In the genomic region with DNA sequence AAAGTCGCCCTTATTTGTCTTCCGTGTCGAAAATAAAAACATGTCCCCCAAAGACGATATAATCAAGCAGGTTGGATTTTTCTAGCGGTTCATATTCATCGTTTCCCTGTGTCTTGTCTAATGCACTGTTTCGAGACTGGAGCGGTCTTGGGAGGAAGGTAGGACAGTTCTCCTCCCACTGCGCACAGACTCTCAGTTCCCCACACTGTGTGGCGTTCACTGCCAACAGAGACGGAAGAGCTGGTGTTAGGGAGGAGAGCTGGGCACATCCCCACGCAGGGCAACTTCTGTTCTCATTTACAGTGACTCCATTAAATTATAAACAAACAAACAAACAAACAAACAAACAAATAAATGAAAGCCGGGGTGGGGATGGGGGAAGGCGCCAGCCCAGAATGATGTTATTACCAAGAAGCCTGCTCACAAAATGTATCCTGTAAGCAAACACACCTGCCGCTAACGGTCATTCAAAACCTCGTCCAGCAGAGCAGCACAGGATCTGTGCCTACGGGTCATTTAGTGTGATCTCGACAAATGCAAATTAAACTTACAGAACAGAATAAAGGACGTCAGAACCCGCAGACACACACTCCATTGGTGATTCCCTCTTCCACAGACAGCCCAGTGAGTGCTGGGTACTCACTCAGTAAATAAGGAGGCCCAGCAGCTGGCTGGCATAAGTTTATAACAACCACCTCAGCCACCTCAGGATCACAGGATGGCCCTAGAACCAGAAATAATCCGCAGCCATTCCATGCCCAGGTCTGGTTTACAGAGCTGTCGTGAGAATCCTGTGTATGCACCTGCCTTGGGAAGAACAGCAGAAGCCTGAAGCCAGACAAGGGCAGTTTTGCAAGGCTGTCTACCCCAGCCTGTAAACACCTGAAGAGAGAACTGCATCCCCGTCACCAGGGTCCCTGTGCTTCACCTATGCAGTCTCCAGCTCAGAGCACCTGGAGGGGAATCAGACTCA, we compare ENCODE assay signal across 8 mouse cellular contexts.
DNase-seq lines count a peak whose midpoint lies in the region; ATAC-seq and TF ChIP-seq lines count a peak whose summit lies in the region.

No protein-coding gene starts in this region.

- H3K27me3 ChIP-seq in limb, embryonic 10.5 days (ENCODE audit: low read depth, poor library complexity, severe bottlenecking), result no peaks in the 10 kb centered on the region; the same call in 1 of the 2 replicates
- H3K27me3 ChIP-seq in neural tube, embryonic 15.5 days (replicated peaks), result no peaks in the 10 kb centered on the region

- intact Hi-C loops in left cerebral cortex, adult 2 months (cut with DNase I), result loop anchor here (5.0 kb wide), 1 partner anchor 84 kb away; no protein-coding TSS in a partner anchor
- intact Hi-C loops in left cerebral cortex, postnatal 14 days (cut with DNase I), result no loop called here

- DNase-seq in left cerebral cortex, adult 2 months (ENCODE audit: extremely low spot score in 1 of 2, low spot score in 2 of 2), result no peak
- DNase-seq in left cerebral cortex, postnatal 14 days (ENCODE audit: low spot score in 2 of 2), result no peak
- no peak for DNase-seq in limb, embryonic 10.5 days (ENCODE audit: low spot score)
- DNase-seq in layer of hippocampus, adult 9-10 months (ENCODE audit: low spot score), result no peak
- DNase-seq in adrenal gland, postnatal 10 days, result no peak
- DNase-seq in lung, postnatal 36 days, result no peak

- WGBS in limb, embryonic 10.5 days, result 41% methylated on average over 24 of the region's 24 CpGs
- WGBS in neural tube, embryonic 15.5 days, result 12% methylated on average over 24 of the region's 24 CpGs

- no peak for TF ChIP-seq POLR2A in embryonic fibroblast, embryonic 13.5 days (IDR thresholded peaks at IDR 0.05; ENCODE audit: low read depth, low read length)

- H3K4me3 ChIP-seq in left cerebral cortex, adult 2 months, result peak overlapping the region; percentile 39
- H3K4me3 ChIP-seq in embryonic fibroblast, embryonic 13.5 days (ENCODE audit: insufficient read depth, low read length), result no peak overlapping the region
- peak overlapping the region; percentile 33 for H3K4me3 ChIP-seq in limb, embryonic 10.5 days
- H3K4me3 ChIP-seq in neural tube, embryonic 15.5 days (replicated peaks), result peak overlapping the region; percentile 37

- H3K27ac ChIP-seq in left cerebral cortex, adult 2 months, result peak overlapping the region; percentile 89
- H3K27ac ChIP-seq in embryonic fibroblast, embryonic 13.5 days (ENCODE audit: insufficient read depth, low read length), result peak overlapping the region; percentile 69
- H3K27ac ChIP-seq in limb, embryonic 10.5 days, result peak overlapping the region; percentile 37; the same call in 1 of the 2 replicates
- H3K27ac ChIP-seq in neural tube, embryonic 15.5 days (replicated peaks), result peak overlapping the region; percentile 95

- H3K4me1 ChIP-seq in embryonic fibroblast, embryonic 13.5 days (ENCODE audit: control insufficient read depth, insufficient read depth, low read length), result peaks cover 27% of the 10 kb centered on the region
- H3K4me1 ChIP-seq in limb, embryonic 10.5 days, result peaks cover 64% of the 10 kb centered on the region
- H3K4me1 ChIP-seq in neural tube, embryonic 15.5 days, result peaks cover 77% of the 10 kb centered on the region

- H3K4me2 ChIP-seq in neural tube, embryonic 15.5 days, result peak overlapping the region; percentile 56

- H3K9ac ChIP-seq in neural tube, embryonic 15.5 days (replicated peaks), result peak overlapping the region; percentile 57

- peak; percentile 84 for ATAC-seq in neural tube, embryonic 15.5 days (ENCODE audit: low FRiP score)

- no peaks in the 10 kb centered on the region for H3K36me3 ChIP-seq in limb, embryonic 10.5 days
- H3K36me3 ChIP-seq in neural tube, embryonic 15.5 days, result no peaks in the 10 kb centered on the region

- TF ChIP-seq CTCF in left cerebral cortex, adult 2 months (IDR thresholded peaks at IDR 0.05), result no peak
- TF ChIP-seq CTCF in embryonic fibroblast, embryonic 13.5 days (IDR thresholded peaks at IDR 0.05; ENCODE audit: borderline replicate concordance, insufficient read depth, low read length), result no peak

- H3K9me3 ChIP-seq in limb, embryonic 10.5 days (replicated peaks), result no peaks in the 10 kb centered on the region
- H3K9me3 ChIP-seq in neural tube, embryonic 15.5 days (replicated peaks), result no peaks in the 10 kb centered on the region

Comparison
In these comparisons a context has a peak if more than half of its experiments do, and no peak if none do; other contexts are left out.
1. H3K27ac ChIP-seq: peak in every context shown above with its lines; median percentile 95 in neural tube, embryonic 15.5 days; 89 in left cerebral cortex, adult 2 months; 69 in embryonic fibroblast, embryonic 13.5 days; 37 in limb, embryonic 10.5 days.